ENCODE assay signal across 22 mouse cellular contexts in the genomic region with DNA sequence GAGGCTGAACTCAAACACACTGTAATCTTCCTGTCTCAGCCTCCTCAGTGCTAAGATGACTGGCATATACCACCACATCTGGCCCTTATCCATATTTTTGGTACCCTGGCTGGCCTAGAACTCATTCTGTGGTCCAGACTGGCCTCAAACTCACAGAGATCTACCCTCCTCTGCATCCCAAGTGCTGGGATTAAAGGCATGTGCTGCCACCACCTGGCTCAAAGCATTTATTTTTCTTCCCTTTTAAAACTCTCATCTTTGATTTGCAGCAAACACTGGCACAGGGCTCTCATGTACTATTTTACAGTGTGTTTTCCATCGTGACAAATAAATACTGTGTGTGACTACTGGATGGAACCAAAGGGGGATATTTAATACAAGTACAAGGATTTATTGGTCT. TPM values are rescaled to one million over a fixed set of nuclear protein-coding genes. Genes with fewer than 3 reads are reported as not detected.
DNase-seq lines count a peak whose midpoint lies in the region; TF ChIP-seq lines count a peak whose summit lies in the region.
"Had no signal": no experiment of that assay in that cellular context is flagged by ENCODE, and none has a peak within 500 bp of the region (broad histone marks: within the 10 kb centered on the region; RNA-seq: fewer than 3 reads in every experiment).

No protein-coding gene starts in this region.

- intact Hi-C loops in gastrocnemius, adult 2 months (cut with DNase I): no loop called here
- intact Hi-C loops in left cerebral cortex, adult 2 months (cut with DNase I): loop anchor here (5.0 kb wide), 1 partner anchor 52 kb away; no protein-coding TSS in a partner anchor
- intact Hi-C loops in left cerebral cortex, postnatal 36 days (cut with DNase I): no loop called here

- H3K4me3 ChIP-seq in gastrocnemius, adult 2 months: no peak overlapping the region
- no peak overlapping the region for H3K4me3 ChIP-seq in left cerebral cortex, adult 2 months
- H3K4me3 ChIP-seq: embryonic facial prominence, embryonic 15.5 days; limb, embryonic 15.5 days; midbrain, embryonic 10.5 days; stomach, embryonic 15.5 days had no signal

- no peak for DNase-seq in gastrocnemius, adult 2 months
- DNase-seq in gastrocnemius, postnatal 25 days: no peak
- no peak for DNase-seq in left cerebral cortex, adult 2 months (ENCODE audit: extremely low spot score in 1 of 2, low spot score in 2 of 2)
- DNase-seq in left cerebral cortex, postnatal 36 days (ENCODE audit: low spot score in 2 of 2): no peak
- DNase-seq in A20 (ENCODE audit: low read depth, low spot score): peak; percentile 12
- DNase-seq in brain, adult 2 months (ENCODE audit: low read depth, low spot score): peak; percentile 29
- DNase-seq in right cerebral cortex, postnatal 10 days (ENCODE audit: low spot score in 2 of 2): no peak
- DNase-seq: cerebellum, adult 11 months; heart, adult 18-20 months; heart, postnatal 14 days; layer of hippocampus, adult 9-11 months; lung, postnatal 36 days; retina, postnatal 1 day; spleen, adult 18-20 months; thymus, postnatal 14 days had no signal

- H3K27ac ChIP-seq in gastrocnemius, adult 2 months: no peak overlapping the region
- no peak overlapping the region for H3K27ac ChIP-seq in left cerebral cortex, adult 2 months
- H3K27ac ChIP-seq: embryonic facial prominence, embryonic 15.5 days; limb, embryonic 15.5 days; midbrain, embryonic 10.5 days; stomach, embryonic 15.5 days had no signal

- peak; percentile 27; the same call in 1 of the 2 replicates for TF ChIP-seq CTCF in gastrocnemius, adult 2 months (IDR thresholded peaks at IDR 0.05)
- peak; percentile 46 for TF ChIP-seq CTCF in left cerebral cortex, adult 2 months (IDR thresholded peaks at IDR 0.05)

RNA-seq across cellular contexts. Expression of gene Gm28729, which starts 29.0 kb away (rescaled TPM):
- total RNA-seq in gastrocnemius, adult 2 months (2021): not detected
- under 1 TPM; 0.13 to 0.19 TPM for total RNA-seq in gastrocnemius, postnatal 25 days (2021)
- total RNA-seq in left cerebral cortex, adult 2 months (2021): not detected
- total RNA-seq in left cerebral cortex, postnatal 36 days (2021): not detected
- total RNA-seq: adrenal gland, postnatal 4 days; heart, adult 18-20 months; heart, postnatal 14 days; left cerebral cortex, postnatal 10 days; neutrophil, adult 5-6 weeks had no signal

Comparison
In these comparisons a context has a peak if more than half of its experiments do, and no peak if none do; other contexts are left out.
1. DNase-seq: peak in A20 (single experiment) and brain, adult 2 months (single experiment); none in gastrocnemius, adult 2 months (single experiment), gastrocnemius, postnatal 25 days (single experiment), left cerebral cortex, adult 2 months (0 of 2), left cerebral cortex, postnatal 36 days (0 of 2) and right cerebral cortex, postnatal 10 days (0 of 2).